Mouse (Mus musculus) stomach, postnatal 0 days (tissue): ENCODE measurements around the gene Syn2. TPM values are rescaled to one million over a fixed set of nuclear protein-coding genes. Genes with fewer than 3 reads are reported as not detected.

Source experiments
- ATAC-seq: fragments of 200-750 bp; cut with Nextera tagmentation; 2 replicates; pipeline ENCODE4 v1.8.0; 2017; ENCODE audit not compliant: low FRiP score, low TSS enrichment
- DNase-seq: peaks from one replicate; pipeline ENCODE4 v3.0.0-alpha.2; 2016; ENCODE audit warnings: low spot score
- H3K27ac ChIP-seq: fragments of 300-500 bp; sonication (generic); replicated peaks from 2 replicates; pipeline ENCODE4 v1.5.1; 2014; ENCODE audit warnings: mild to moderate bottlenecking, control low read depth
- H3K27me3 ChIP-seq: fragments of 300-500 bp; sonication (generic); 2 replicates; pipeline ENCODE4 v1.6.1; 2014; ENCODE audit warnings: low read length; ENCODE audit not compliant: control insufficient read depth, insufficient read depth
- H3K36me3 ChIP-seq: fragments of 300-500 bp; sonication (generic); 2 replicates; pipeline ENCODE4 v1.6.1; 2014; ENCODE audit warnings: low read length, mixed read lengths; ENCODE audit not compliant: control insufficient read depth, insufficient read depth
- H3K4me1 ChIP-seq: fragments of 300-500 bp; sonication (generic); replicated peaks from 2 replicates; pipeline ENCODE4 v1.6.1; 2014; ENCODE audit warnings: antibody characterized with exemption; ENCODE audit not compliant: control insufficient read depth, insufficient read depth
- H3K4me2 ChIP-seq: fragments of 300-500 bp; sonication (generic); replicated peaks from 2 replicates; pipeline ENCODE4 v1.6.1; 2014; ENCODE audit warnings: low read depth, mild to moderate bottlenecking, control low read depth, moderate library complexity
- H3K4me3 ChIP-seq: fragments of 300-500 bp; sonication (generic); 2 replicates; pipeline ENCODE4 v1.5.1; 2014; ENCODE audit warnings: low read depth, low read length, control low read depth
- H3K9ac ChIP-seq: fragments of 300-500 bp; sonication (generic); 2 replicates; pipeline ENCODE4 v1.6.1; 2014; ENCODE audit warnings: mild to moderate bottlenecking, low read length, control low read depth, mixed read lengths
- H3K9me3 ChIP-seq: fragments of 300-500 bp; sonication (generic); 2 replicates; pipeline ENCODE4 v1.6.1; 2016; ENCODE audit warnings: low read length; ENCODE audit not compliant: control insufficient read depth
- CTCF ChIP-seq: IDR thresholded peaks from 2 replicates; pipeline ENCODE4 v1.5.1; 2016; ENCODE audit warnings: antibody characterized with exemption, low read depth, mild to moderate bottlenecking, moderate library complexity
- EP300 ChIP-seq: optimal IDR thresholded peaks from 2 replicates; pipeline ENCODE3; 2016; ENCODE audit warnings: antibody characterized with exemption
- WGBS: fragments of 180-500 bp; shearing (Covaris S2); extraction: QIAGEN DNeasy Blood & Tissue Kit; methylation state at CpG from one replicate; pipeline ENCODE4 v1.1.7; 2014; 5-methylcytosine and 5-hydroxymethylcytosine counted together
- polyA plus RNA-seq: library from polyadenylated mRNA; unstranded; fragments of >200 nt; fragmentation: Nextera tagmentation; extraction: Ambion mirVana; gene quantifications from 2 replicates; pipeline ENCODE4 v1.2.1, GENCODE M21; 2015

Gene Syn2
- polyA plus RNA-seq, 1 experiment from 2014 or later: 4.5 TPM

GRCm38 (mm10) chr6:115290561-115290960, 155.9 kb downstream of the Syn2 start:
- Histone ChIP-seq H3K9me3 (no peaks in the 10 kb centered on the region), H3K4me3 (no peak overlapping the region), H3K36me3 (no peaks in the 10 kb centered on the region), H3K4me2 (no peak overlapping the region), H3K4me1 (no peaks in the 10 kb centered on the region), H3K9ac (no peak overlapping the region), H3K27me3 (no peaks in the 10 kb centered on the region), H3K27ac (no peak overlapping the region)
- ATAC-seq (no peak), DNase-seq (no peak)
- no peak for TF ChIP-seq CTCF
- TF ChIP-seq EP300: no peak
- WGBS: 72% methylated on average over 5 of the region's 5 CpGs

- H3K4me1 ChIP-seq: no peaks in the 10 kb centered on the region
- WGBS: 87% methylated on average over 2 of the region's 2 CpGs
- DNase-seq: no peak
- ATAC-seq: no peak
- no peak overlapping the region for H3K4me3 ChIP-seq
- no peak overlapping the region for H3K27ac ChIP-seq
- no peaks in the 10 kb centered on the region for H3K27me3 ChIP-seq
- TF ChIP-seq CTCF: no peak
- TF ChIP-seq EP300: no peak
- no peak overlapping the region for H3K9ac ChIP-seq
- H3K4me2 ChIP-seq: no peak overlapping the region
- no peaks in the 10 kb centered on the region for H3K9me3 ChIP-seq
- no peaks in the 10 kb centered on the region for H3K36me3 ChIP-seq
Measured at GRCm38 (mm10) chr6:115291068-115291467, 156.4 kb downstream of the Syn2 start.

- no peak overlapping the region for H3K9ac ChIP-seq
- no peak for ATAC-seq
- H3K36me3 ChIP-seq: no peaks in the 10 kb centered on the region
- no peak overlapping the region for H3K4me3 ChIP-seq
- no peaks in the 10 kb centered on the region for H3K9me3 ChIP-seq
- no peak overlapping the region for H3K27ac ChIP-seq
- H3K4me2 ChIP-seq: no peak overlapping the region
- no peak for TF ChIP-seq CTCF
- no peak for TF ChIP-seq EP300
- H3K4me1 ChIP-seq: no peaks in the 10 kb centered on the region
- DNase-seq: no peak
- WGBS: 90% methylated on average over 6 of the region's 6 CpGs
- H3K27me3 ChIP-seq: no peaks in the 10 kb centered on the region
Measured at GRCm38 (mm10) chr6:115291823-115292222, 157.1 kb downstream of the Syn2 start.

GRCm38 (mm10) chr6:115292621-115293020, 157.9 kb downstream of the Syn2 start:
- Histone ChIP-seq H3K27me3 (no peaks in the 10 kb centered on the region), H3K4me3 (no peak overlapping the region), H3K9me3 (no peaks in the 10 kb centered on the region), H3K36me3 (no peaks in the 10 kb centered on the region), H3K4me2 (no peak overlapping the region), H3K9ac (no peak overlapping the region), H3K4me1 (no peaks in the 10 kb centered on the region), H3K27ac (no peak overlapping the region)
- ATAC-seq (peak; percentile 24; the same call in 1 of the 2 replicates), DNase-seq (no peak)
- 44% methylated on average over 6 of the region's 6 CpGs for WGBS
- TF ChIP-seq CTCF: no peak
- TF ChIP-seq EP300: no peak

- Histone ChIP-seq H3K36me3 (no peaks in the 10 kb centered on the region), H3K27me3 (no peaks in the 10 kb centered on the region), H3K4me3 (no peak overlapping the region), H3K9me3 (no peaks in the 10 kb centered on the region), H3K4me1 (no peaks in the 10 kb centered on the region), H3K4me2 (no peak overlapping the region), H3K9ac (no peak overlapping the region), H3K27ac (no peak overlapping the region)
- WGBS: 76% methylated on average over 2 of the region's 2 CpGs
- TF ChIP-seq CTCF: no peak
- no peak for TF ChIP-seq EP300
- DNase-seq (no peak), ATAC-seq (no peak)
Measured at GRCm38 (mm10) chr6:115293877-115294276, 159.2 kb downstream of the Syn2 start.

- WGBS: 49% methylated on average over 2 of the region's 2 CpGs
- no peaks in the 10 kb centered on the region for H3K27me3 ChIP-seq
- no peaks in the 10 kb centered on the region for H3K36me3 ChIP-seq
- TF ChIP-seq CTCF (no peak), EP300 (no peak)
- H3K4me2 ChIP-seq: no peak overlapping the region
- DNase-seq (no peak), ATAC-seq (no peak)
- no peak overlapping the region for H3K9ac ChIP-seq
- no peaks in the 10 kb centered on the region for H3K9me3 ChIP-seq
- no peak overlapping the region for H3K4me3 ChIP-seq
- H3K4me1 ChIP-seq: no peaks in the 10 kb centered on the region
- no peak overlapping the region for H3K27ac ChIP-seq
Measured at GRCm38 (mm10) chr6:115307134-115307533, 172.4 kb downstream of the Syn2 start.
